Mouse (Mus musculus): ENCODE data around the gene Tex12. TPM values are rescaled to one million over a fixed set of nuclear protein-coding genes. Genes with fewer than 3 reads are reported as not detected.

Gene Tex12
- polyA plus RNA-seq, 1 experiment from 2014 or later, result not detected

- no peaks in the 10 kb centered on the region for H3K9me3 ChIP-seq (ENCODE audit: low read length)
- no peaks in the 10 kb centered on the region for H3K4me1 ChIP-seq (ENCODE audit: insufficient read depth, low read length)
- H3K4me2 ChIP-seq (replicated peaks; ENCODE audit: low read depth, low read length), result no peak overlapping the region
- WGBS, result 54% methylated on average over 4 of the region's 4 CpGs
- H3K9ac ChIP-seq (replicated peaks; ENCODE audit: low read length), result no peak overlapping the region
- H3K27me3 ChIP-seq (ENCODE audit: insufficient read depth, low read length), result no peaks in the 10 kb centered on the region
- no peak for ATAC-seq (ENCODE audit: low FRiP score, low TSS enrichment)
- no peak overlapping the region for H3K27ac ChIP-seq (ENCODE audit: low read length)
- H3K36me3 ChIP-seq (ENCODE audit: insufficient read depth, low read length), result no peaks in the 10 kb centered on the region
- H3K4me3 ChIP-seq (ENCODE audit: low read length), result no peak overlapping the region
Observed at GRCm38 (mm10) chr9:50537295-50537694, 23.8 kb downstream of the Tex12 start.

- no peaks in the 10 kb centered on the region for H3K4me1 ChIP-seq (ENCODE audit: insufficient read depth, low read length)
- H3K36me3 ChIP-seq (ENCODE audit: insufficient read depth, low read length), result no peaks in the 10 kb centered on the region
- WGBS, result 80% methylated on average over 7 of the region's 7 CpGs
- H3K27ac ChIP-seq (ENCODE audit: low read length), result no peak overlapping the region
- H3K9me3 ChIP-seq (ENCODE audit: low read length), result no peaks in the 10 kb centered on the region
- H3K27me3 ChIP-seq (ENCODE audit: insufficient read depth, low read length), result no peaks in the 10 kb centered on the region
- no peak overlapping the region for H3K4me2 ChIP-seq (replicated peaks; ENCODE audit: low read depth, low read length)
- no peak overlapping the region for H3K4me3 ChIP-seq (ENCODE audit: low read length)
- H3K9ac ChIP-seq (replicated peaks; ENCODE audit: low read length), result no peak overlapping the region
- no peak for ATAC-seq (ENCODE audit: low FRiP score, low TSS enrichment)
Observed at GRCm38 (mm10) chr9:50536603-50537135, 24.5 kb downstream of the Tex12 start.

- ATAC-seq (ENCODE audit: low FRiP score, low TSS enrichment), result no peak
- no peaks in the 10 kb centered on the region for H3K4me1 ChIP-seq (ENCODE audit: insufficient read depth, low read length)
- 74% methylated on average over 5 of the region's 5 CpGs for WGBS
Observed at GRCm38 (mm10) chr9:50535930-50536329, 25.2 kb downstream of the Tex12 start.

GRCm38 (mm10) chr9:50533791-50534190 lies 27.3 kb downstream of the Tex12 start:
- Histone ChIP-seq H3K9ac (replicated peaks; ENCODE audit: low read length) (no peak overlapping the region), H3K36me3 (ENCODE audit: insufficient read depth, low read length) (no peaks in the 10 kb centered on the region), H3K27me3 (ENCODE audit: insufficient read depth, low read length) (no peaks in the 10 kb centered on the region), H3K4me2 (replicated peaks; ENCODE audit: low read depth, low read length) (no peak overlapping the region), H3K4me1 (ENCODE audit: insufficient read depth, low read length) (no peaks in the 10 kb centered on the region), H3K27ac (ENCODE audit: low read length) (no peak overlapping the region), H3K4me3 (ENCODE audit: low read length) (no peak overlapping the region), H3K9me3 (ENCODE audit: low read length) (no peaks in the 10 kb centered on the region)
- ATAC-seq (ENCODE audit: low FRiP score, low TSS enrichment), result no peak
- WGBS, result 77% methylated on average over 3 of the region's 3 CpGs

More at GRCm38 (mm10) chr9:50535930-50536329, 25.2 kb downstream of the Tex12 start:
- H3K36me3 ChIP-seq (ENCODE audit: insufficient read depth, low read length), result no peaks in the 10 kb centered on the region
- no peaks in the 10 kb centered on the region for H3K27me3 ChIP-seq (ENCODE audit: insufficient read depth, low read length)
- no peak overlapping the region for H3K4me3 ChIP-seq (ENCODE audit: low read length)
- no peaks in the 10 kb centered on the region for H3K9me3 ChIP-seq (ENCODE audit: low read length)
- H3K27ac ChIP-seq (ENCODE audit: low read length), result no peak overlapping the region
- no peak overlapping the region for H3K9ac ChIP-seq (replicated peaks; ENCODE audit: low read length)
- H3K4me2 ChIP-seq (replicated peaks; ENCODE audit: low read depth, low read length), result no peak overlapping the region

- no peak overlapping the region for H3K4me3 ChIP-seq (ENCODE audit: low read length)
- no peaks in the 10 kb centered on the region for H3K36me3 ChIP-seq (ENCODE audit: insufficient read depth, low read length)
- WGBS, result 80% methylated on average over 11 of the region's 11 CpGs
- H3K27me3 ChIP-seq (ENCODE audit: insufficient read depth, low read length), result no peaks in the 10 kb centered on the region
- no peak overlapping the region for H3K9ac ChIP-seq (replicated peaks; ENCODE audit: low read length)
- no peaks in the 10 kb centered on the region for H3K9me3 ChIP-seq (ENCODE audit: low read length)
- no peak for ATAC-seq (ENCODE audit: low FRiP score, low TSS enrichment)
- no peaks in the 10 kb centered on the region for H3K4me1 ChIP-seq (ENCODE audit: insufficient read depth, low read length)
- H3K27ac ChIP-seq (ENCODE audit: low read length), result no peak overlapping the region
- H3K4me2 ChIP-seq (replicated peaks; ENCODE audit: low read depth, low read length), result no peak overlapping the region
Observed at GRCm38 (mm10) chr9:50533328-50533727, 27.8 kb downstream of the Tex12 start.

GRCm38 (mm10) chr9:50530890-50531289 lies 30.2 kb downstream of the Tex12 start:
- WGBS, result 25% methylated on average over 2 of the region's 2 CpGs
- peaks cover 16% of the 10 kb centered on the region for H3K4me1 ChIP-seq (ENCODE audit: insufficient read depth, low read length)
- H3K4me2 ChIP-seq (replicated peaks; ENCODE audit: low read depth, low read length), result no peak overlapping the region

GRCm38 (mm10) chr9:50528293-50528892 lies 32.7 kb downstream of the Tex12 start, which contains the start of gene Pts:
Gene Pts, minus strand, starts transcription at chr9:50528724.
- H3K36me3 ChIP-seq (ENCODE audit: insufficient read depth, low read length), result peaks cover 3% of the 10 kb centered on the region; the same call in 1 of the 2 replicates
- H3K27ac ChIP-seq (ENCODE audit: low read length), result peak within 1 kb of the TSS; percentile 63; the same call in 1 of the 2 replicates
- under 1% methylated on average over 54 of the region's 54 CpGs for WGBS

More at GRCm38 (mm10) chr9:50530890-50531289, 30.2 kb downstream of the Tex12 start:
- Histone ChIP-seq H3K9ac (replicated peaks; ENCODE audit: low read length) (0 out of 2 replicates have a peak overlapping the region, but pooled peaks have one; percentile 8), H3K27ac (ENCODE audit: low read length) (no peak overlapping the region), H3K36me3 (ENCODE audit: insufficient read depth, low read length) (no peaks in the 10 kb centered on the region), H3K27me3 (ENCODE audit: insufficient read depth, low read length) (no peaks in the 10 kb centered on the region), H3K4me3 (ENCODE audit: low read length) (no peak overlapping the region), H3K9me3 (ENCODE audit: low read length) (no peaks in the 10 kb centered on the region)
- no peak for ATAC-seq (ENCODE audit: low FRiP score, low TSS enrichment)

GRCm38 (mm10) chr9:50527860-50528259 lies 33.3 kb downstream of the Tex12 start:
- H3K9me3 ChIP-seq (ENCODE audit: low read length), result no peaks in the 10 kb centered on the region
- H3K4me2 ChIP-seq (replicated peaks; ENCODE audit: low read depth, low read length), result peak overlapping the region; percentile 63
- H3K27me3 ChIP-seq (ENCODE audit: insufficient read depth, low read length), result no peaks in the 10 kb centered on the region
- peak overlapping the region; percentile 76 for H3K9ac ChIP-seq (replicated peaks; ENCODE audit: low read length)
- 40% methylated on average over 7 of the region's 7 CpGs for WGBS
- no peak; the same call in 1 of the 2 replicates for ATAC-seq (ENCODE audit: low FRiP score, low TSS enrichment)
- peaks cover 3% of the 10 kb centered on the region; the same call in 1 of the 2 replicates for H3K36me3 ChIP-seq (ENCODE audit: insufficient read depth, low read length)
- H3K4me3 ChIP-seq (ENCODE audit: low read length), result peak overlapping the region; percentile 77
- peaks cover 16% of the 10 kb centered on the region for H3K4me1 ChIP-seq (ENCODE audit: insufficient read depth, low read length)
- H3K27ac ChIP-seq (ENCODE audit: low read length), result no peak overlapping the region

More at GRCm38 (mm10) chr9:50528293-50528892, 32.7 kb downstream of the Tex12 start, which contains the start of gene Pts:
- Histone ChIP-seq H3K9me3 (ENCODE audit: low read length) (no peaks in the 10 kb centered on the region), H3K9ac (replicated peaks; ENCODE audit: low read length) (peak within 1 kb of the TSS; percentile 76), H3K4me2 (replicated peaks; ENCODE audit: low read depth, low read length) (peak within 1 kb of the TSS; percentile 63), H3K4me3 (ENCODE audit: low read length) (peak within 1 kb of the TSS; percentile 77), H3K27me3 (ENCODE audit: insufficient read depth, low read length) (no peaks in the 10 kb centered on the region), H3K4me1 (ENCODE audit: insufficient read depth, low read length) (peaks cover 16% of the 10 kb centered on the region)
- ATAC-seq (ENCODE audit: low FRiP score, low TSS enrichment), result peak; percentile 99

- Histone ChIP-seq H3K27ac (ENCODE audit: low read length) (no peak overlapping the region), H3K9ac (replicated peaks; ENCODE audit: low read length) (no peak overlapping the region), H3K9me3 (ENCODE audit: low read length) (no peaks in the 10 kb centered on the region), H3K36me3 (ENCODE audit: insufficient read depth, low read length) (peaks cover 3% of the 10 kb centered on the region; the same call in 1 of the 2 replicates), H3K27me3 (ENCODE audit: insufficient read depth, low read length) (no peaks in the 10 kb centered on the region), H3K4me1 (ENCODE audit: insufficient read depth, low read length) (peaks cover 16% of the 10 kb centered on the region), H3K4me2 (replicated peaks; ENCODE audit: low read depth, low read length) (no peak overlapping the region), H3K4me3 (ENCODE audit: low read length) (no peak overlapping the region)
- 69% methylated on average over 5 of the region's 5 CpGs for WGBS
- ATAC-seq (ENCODE audit: low FRiP score, low TSS enrichment), result no peak
Observed at GRCm38 (mm10) chr9:50525585-50525984, 35.5 kb downstream of the Tex12 start.

- H3K9me3 ChIP-seq (ENCODE audit: low read length), result no peaks in the 10 kb centered on the region
- no peaks in the 10 kb centered on the region for H3K27me3 ChIP-seq (ENCODE audit: insufficient read depth, low read length)
- H3K36me3 ChIP-seq (ENCODE audit: insufficient read depth, low read length), result peaks cover 3% of the 10 kb centered on the region; the same call in 1 of the 2 replicates
- WGBS, result 89% methylated on average over 5 of the region's 5 CpGs
- H3K27ac ChIP-seq (ENCODE audit: low read length), result no peak overlapping the region
- no peak for ATAC-seq (ENCODE audit: low FRiP score, low TSS enrichment)
- no peak overlapping the region for H3K9ac ChIP-seq (replicated peaks; ENCODE audit: low read length)
- no peak overlapping the region for H3K4me2 ChIP-seq (replicated peaks; ENCODE audit: low read depth, low read length)
- H3K4me1 ChIP-seq (ENCODE audit: insufficient read depth, low read length), result peaks cover 16% of the 10 kb centered on the region
- no peak overlapping the region for H3K4me3 ChIP-seq (ENCODE audit: low read length)
Observed at GRCm38 (mm10) chr9:50524936-50525335, 36.2 kb downstream of the Tex12 start.

Measured in kidney, embryonic 16.5 days (tissue).